Mouse (Mus musculus) retina, postnatal 7 days (tissue): ENCODE results near the gene Gm1110.
"Not testable (repeated sequence)": the region's sequence is repeated elsewhere in the genome, so short reads cannot be mapped to it uniquely, and the experiment has no call there.

Source experiments
- DNase-seq: peaks from one replicate; pipeline ENCODE4 v3.0.0-alpha.2; 2012; ENCODE audit warnings: low read depth, low spot score

Gene Gm1110

DNA sequence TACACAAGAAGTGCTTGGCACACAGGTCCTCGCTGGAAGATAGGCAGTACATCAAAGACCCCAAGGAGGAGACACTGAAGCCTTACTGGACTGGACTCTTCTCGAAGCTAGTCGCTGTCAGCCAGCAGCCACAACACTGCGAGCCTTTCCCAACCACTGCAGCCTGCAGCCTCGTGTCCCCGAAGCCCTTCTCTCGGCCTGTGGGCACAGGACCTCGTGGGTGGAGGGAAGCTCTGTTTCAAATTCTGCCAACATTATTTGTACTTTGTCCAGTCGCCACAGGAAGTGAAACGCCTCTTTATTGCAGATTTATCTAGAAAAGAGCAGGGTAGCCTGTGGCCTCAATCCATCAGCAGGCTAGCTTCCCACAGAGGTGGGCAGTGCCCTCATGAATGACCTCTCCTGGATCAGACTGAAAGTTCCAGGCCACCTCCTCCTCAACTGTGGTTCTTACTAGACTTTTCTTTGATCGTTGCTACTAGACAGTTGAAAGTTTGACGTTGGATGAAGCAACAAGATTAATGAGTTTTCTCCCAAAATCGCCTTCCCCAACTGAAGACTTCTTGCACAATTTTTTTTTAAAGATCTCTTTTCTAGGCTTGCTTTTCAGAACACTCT lies at the start of gene Gm1110:
TSS of gene Gm1110 (minus strand) at position 203 of the 618 bp plus-strand sequence.
- no peak for DNase-seq

DNA sequence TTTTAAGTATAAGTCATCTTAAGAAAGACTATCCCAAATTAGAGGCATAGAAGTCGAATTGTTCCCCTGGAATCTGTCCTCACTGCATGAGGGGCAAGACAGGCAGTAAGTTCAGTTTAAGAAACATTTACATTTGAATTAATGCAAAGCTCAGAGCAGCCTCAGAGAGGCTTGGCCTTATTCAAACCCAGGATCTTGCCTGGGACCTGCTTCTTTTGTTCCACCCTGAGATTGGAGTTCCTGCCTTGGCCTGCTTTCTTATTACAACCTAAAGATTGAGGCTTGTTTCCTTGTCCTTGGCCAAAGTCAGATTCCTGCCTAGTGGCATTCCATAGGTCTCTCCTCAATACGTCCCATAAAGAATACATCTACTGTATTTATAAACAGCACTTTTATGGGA lies 24.9 kb upstream of the Gm1110 start:
- no peak for DNase-seq

DNA sequence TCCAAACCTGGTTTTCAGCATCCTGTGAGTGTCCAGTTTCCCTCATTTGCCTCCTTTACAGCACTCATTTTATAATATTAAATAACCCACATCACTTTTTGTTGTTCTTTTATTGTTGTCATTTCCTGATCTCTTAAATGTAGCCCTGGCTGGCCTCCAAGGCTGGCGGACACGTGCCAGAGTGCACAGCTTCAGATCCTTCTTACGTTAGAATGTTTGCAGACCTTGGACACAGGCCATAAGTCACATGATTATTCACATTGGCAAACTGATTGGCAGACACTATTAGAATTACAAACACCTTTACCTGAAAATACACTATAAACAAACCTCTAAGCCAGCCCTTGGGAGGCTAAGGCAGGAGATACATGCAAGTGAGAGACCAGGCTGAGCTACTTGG lies 1.2 kb upstream of the Gm1110 start:
- no peak for DNase-seq

DNA sequence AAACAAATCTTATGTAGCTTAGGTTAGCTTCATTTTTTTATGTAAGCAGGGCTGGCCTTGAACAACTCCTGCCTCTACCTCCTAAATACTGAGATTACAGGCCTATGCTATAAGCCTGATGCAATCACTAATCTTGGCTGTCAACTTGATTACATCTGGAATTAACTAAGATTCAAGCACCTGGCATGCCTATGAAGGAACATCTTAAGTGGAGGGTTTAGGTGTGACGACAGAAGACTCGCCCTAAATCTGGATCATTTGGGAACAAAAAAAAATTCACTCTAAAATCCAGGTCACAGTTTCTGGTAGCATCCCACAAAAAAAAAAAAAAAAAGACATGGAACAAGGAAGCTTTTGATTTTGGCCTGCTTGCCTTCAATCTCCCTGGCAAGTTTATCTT lies 3.1 kb downstream of the Gm1110 start:
- no peak for DNase-seq

DNA sequence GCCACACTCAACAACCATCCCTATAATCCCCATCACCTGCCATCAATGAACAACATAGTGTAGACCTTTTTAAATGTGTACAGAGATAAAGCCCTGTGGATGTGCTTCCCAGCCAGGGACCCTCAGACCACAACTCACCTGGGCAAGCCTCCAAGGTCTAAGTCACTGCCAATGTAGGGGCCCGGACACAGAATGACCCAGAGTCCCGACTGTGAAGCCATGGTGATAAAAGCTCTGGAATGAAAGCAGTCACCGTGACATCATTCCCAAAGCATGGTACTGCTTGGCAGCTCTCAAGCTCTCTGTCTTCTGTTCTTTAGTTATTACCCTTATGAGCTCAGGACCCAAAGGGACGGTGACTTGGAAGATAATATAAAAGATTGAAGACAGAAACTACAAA lies 9.8 kb downstream of the Gm1110 start:
- no peak for DNase-seq

DNA sequence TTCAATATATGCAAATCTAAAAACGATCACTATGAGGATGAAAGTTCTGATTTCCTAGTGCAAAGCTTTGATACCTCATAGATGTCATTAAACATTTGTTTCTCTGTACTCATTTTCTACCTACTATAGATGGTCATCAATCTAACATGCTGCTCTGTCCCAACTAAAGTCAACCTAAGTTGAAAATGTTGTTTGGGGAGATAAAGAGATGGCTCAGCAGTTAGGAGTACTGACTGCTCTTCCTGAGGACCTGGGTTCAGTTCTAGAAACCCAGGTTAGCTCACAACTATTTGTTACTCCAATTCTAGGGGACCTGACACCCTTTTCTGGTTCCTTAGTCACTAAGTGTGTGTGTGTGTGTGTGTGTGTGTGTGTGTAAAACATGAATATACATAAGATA lies 11.7 kb downstream of the Gm1110 start:
- no peak for DNase-seq

DNA sequence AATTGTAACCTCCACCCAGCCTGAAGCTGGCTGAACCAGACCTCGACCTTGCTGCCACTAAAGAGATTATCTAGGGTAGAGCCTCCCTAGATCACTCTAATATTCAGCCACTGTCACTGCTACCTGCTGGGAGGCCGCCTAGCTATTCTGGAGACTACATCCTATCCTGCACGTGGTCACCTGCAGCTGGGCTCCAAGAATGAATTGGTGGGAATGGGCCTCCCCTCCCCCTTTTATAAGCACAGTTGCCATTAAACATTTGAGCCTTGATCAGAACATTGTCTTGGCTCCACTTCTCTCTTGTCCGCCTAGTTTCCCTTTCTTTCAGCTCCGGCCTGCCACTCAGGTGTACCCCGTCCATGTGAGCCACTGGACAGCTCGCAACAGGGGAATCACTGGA lies 53.1 kb downstream of the Gm1110 start:
- not testable (repeated sequence) for DNase-seq

DNA sequence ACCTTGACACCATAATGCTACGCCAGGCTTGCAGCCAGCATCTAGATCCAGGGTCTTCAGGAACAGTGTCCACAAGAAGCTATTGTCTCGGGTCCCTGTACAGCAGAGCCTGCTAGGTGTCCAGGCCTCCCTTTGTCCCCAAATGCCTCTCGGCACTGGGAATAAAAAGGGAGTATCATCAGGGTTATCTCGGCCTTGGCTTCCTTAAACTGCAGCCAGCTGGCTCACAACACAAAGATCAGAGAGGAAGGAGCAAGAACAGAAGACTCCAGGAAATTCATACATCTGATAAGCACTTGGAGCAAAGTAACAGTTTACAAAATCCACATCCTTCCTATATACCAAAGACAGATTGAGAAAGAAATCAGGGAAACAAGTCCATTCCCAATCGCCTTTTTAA lies 62.2 kb downstream of the Gm1110 start, which contains the start of gene Glb1l3:
TSS of gene Glb1l3 (minus strand) at position 140 of the 400 bp plus-strand sequence.
- no peak for DNase-seq

DNA sequence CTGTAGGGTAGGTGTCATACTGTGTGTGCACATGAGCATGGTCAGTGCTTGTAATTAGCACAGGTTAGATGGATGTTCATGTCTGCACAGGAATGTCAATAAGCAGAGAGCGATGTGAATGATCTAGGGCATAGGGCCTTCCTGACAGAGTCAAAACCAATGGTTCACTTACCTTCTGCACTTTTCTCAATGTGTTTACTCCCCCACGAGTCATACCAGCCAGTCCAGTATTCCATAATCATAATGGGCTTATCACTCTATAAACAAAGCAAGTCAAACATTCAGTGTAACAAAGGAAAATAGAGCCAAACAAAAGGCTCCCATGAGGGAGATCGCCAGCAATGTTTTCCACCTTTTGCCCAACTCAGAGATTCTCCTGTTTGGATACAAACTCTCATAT lies 91.8 kb downstream of the Gm1110 start:
- no peak for DNase-seq
